Mouse (Mus musculus): ENCODE measurements at regions not wholly inside any gene's neighbourhood (a gene's known extent, or its start where the extent isn't known, plus 50 kb on each side); places are given as distances from the start of the nearest gene placed in this dataset.
"Not testable (repeated sequence)": the region's sequence is repeated elsewhere in the genome, so short reads cannot be mapped to it uniquely, and the experiment has no call there.

DNA sequence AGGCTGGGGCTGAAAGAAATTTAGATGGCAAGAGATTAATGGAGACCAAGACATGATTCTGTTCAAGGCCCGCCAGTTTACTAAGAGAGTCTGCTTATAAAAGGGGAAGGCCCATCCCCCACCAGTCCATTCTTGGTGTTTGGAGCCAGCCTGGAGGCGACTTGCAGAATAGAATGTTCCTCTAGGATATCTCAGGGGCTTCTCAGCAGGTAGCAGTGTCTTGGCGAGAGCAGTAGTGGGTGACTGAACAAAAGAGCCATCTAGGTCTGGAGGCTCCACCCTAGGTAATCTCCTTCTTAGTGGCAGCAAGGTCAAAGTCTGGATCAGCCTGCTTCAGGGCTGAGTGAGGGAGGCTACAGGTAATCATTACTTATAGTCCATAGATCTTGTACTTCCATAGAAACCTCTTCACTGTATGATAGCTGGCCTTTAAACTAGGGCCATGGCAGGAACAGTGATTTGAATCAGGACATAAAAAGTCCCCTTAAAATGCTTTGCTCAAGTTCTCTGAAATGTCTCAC, 166.0 kb upstream of the Gm5538 start:
- not testable (repeated sequence) for DNase-seq

DNA sequence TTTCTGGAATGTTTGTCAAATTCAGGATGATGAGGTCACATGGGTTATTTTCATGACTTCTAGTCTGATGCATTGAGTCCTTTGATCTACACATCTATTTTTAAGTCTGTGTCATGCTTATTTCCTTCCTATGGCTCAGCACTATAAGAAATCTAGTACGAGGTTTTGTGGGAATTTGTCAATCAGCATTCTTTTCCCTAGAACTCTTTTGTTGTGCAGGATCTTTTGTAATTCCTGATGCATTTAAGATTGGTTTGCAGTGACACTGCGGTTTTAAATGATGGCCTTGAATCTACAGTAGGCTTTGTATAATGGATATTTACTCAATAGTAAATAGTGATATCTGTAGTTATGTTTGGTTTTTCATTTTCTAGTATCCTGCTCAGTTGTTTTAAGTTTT, 187.0 kb upstream of the Gm5538 start:
- no peak for DNase-seq

DNA sequence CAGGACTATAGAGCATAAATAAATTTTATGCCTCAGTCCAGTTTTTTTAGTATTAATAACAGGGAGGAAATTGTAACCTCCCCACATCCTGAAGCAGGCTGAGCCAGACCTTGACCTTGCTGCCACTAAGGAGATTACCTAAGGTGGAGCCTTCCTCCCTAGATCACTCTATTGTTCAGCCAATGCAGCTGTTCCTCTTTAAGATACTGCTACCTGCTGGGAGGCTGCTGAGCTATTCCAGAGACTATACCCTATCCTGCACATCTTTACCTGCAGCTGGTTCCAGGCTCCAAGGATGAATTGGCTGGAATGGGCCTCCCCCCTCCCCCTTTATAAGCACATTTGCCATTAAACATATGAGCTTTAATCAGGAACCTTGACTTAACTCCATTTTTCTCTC, 189.0 kb upstream of the Gm5538 start:
- not testable (repeated sequence) for DNase-seq

- not testable (repeated sequence) for DNase-seq
Measured at GRCm38 (mm10) chr3:59539893-59540292, 189.7 kb upstream of the Gm5538 start.

- DNase-seq: no peak
Measured at GRCm38 (mm10) chr3:59531311-59531834, 187.2 kb upstream of the Igsf10 start.

GRCm38 (mm10) chr3:59530592-59531310, 186.6 kb upstream of the Igsf10 start:
- no peak for DNase-seq

DNA sequence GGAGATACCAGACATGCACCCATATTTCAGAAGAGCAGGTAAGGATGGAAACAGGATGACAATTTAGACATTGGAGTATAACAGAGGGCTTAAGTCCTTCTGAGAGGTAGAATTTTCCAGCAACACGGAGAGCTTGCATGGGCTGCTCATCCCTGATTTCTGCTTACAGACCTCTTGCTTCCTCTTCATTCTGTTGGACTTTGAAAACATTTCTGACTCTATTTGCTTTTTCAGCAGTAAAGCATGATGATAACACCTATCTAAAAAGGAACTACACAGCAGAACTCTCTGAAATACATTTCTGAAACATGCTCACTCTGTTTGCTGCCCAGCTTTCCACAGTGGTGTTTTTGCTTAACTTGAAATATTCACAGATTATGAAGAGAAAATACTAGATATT, 176.6 kb upstream of the Igsf10 start:
- no peak for DNase-seq

- DNase-seq: peak; percentile 23 to 35
Measured at GRCm38 (mm10) chr3:59478095-59478494, 133.9 kb upstream of the Igsf10 start.

GRCm38 (mm10) chr3:59477441-59478061, 133.4 kb upstream of the Igsf10 start:
- peak; percentile 12 for DNase-seq

DNA sequence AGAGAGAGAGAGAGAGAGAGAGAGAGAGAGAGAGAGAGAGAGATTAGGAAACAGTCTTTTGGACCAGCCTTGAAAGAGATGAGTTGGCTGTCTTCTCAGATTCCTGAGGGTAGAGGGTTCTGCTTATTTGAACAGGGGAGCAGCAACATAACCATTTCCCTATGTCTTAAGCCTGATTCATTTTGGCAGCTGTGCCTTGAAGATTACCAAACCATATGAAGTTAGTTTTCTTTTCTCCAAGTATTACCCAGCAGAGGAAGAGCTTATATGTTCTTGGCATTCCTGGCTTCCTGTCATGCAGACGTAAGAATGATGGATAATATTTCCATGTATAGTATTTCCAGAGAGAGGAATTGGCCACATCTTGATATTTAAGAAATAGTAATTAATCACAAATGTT, 124.8 kb upstream of the Igsf10 start:
- DNase-seq: no peak

GRCm38 (mm10) chr3:59462341-59463158, 118.4 kb upstream of the Igsf10 start:
- DNase-seq: no peak

GRCm38 (mm10) chr3:59456938-59457337, 112.7 kb upstream of the Igsf10 start:
- DNase-seq: no peak

GRCm38 (mm10) chr3:59451084-59451483, 106.9 kb upstream of the Igsf10 start:
- DNase-seq: no peak

DNA sequence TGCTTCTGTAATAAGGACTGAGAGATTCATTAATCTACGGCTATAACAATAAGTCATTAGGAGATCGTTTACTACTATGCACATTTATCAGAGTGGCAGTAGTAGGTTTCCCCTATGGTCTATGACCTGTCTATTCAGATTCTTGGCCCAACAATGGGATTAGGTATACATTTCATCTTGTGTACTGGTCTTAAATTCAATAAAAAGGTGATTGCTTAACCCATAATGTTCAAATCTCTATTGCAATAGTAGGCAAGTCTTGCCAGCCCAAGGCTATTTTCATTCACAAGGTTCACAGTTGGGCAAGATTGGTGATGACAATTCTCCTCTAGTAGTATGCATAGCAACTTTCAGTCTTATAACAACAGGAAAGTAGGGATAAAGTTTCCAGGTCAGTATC, 79.4 kb upstream of the Igsf10 start:
- DNase-seq: no peak

DNA sequence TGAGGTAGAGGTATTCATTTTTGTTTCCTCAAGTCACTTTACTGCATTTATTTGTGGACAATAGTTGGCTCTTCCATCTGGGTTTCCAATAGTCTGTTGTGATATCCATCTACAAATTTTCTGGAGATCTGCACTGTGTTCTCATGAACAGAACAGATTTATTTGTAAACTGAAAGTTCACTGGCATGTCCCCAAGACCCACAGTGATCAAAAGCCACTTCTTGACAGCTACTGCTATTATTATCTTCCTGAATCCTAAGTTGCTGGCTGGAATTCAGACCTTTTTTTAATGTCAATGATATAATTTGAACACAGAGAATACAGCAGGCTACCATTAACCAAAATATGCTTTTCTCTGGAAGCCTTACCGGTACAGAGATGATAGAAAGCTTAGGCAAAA, 64.9 kb upstream of the Igsf10 start:
- DNase-seq: no peak

DNA sequence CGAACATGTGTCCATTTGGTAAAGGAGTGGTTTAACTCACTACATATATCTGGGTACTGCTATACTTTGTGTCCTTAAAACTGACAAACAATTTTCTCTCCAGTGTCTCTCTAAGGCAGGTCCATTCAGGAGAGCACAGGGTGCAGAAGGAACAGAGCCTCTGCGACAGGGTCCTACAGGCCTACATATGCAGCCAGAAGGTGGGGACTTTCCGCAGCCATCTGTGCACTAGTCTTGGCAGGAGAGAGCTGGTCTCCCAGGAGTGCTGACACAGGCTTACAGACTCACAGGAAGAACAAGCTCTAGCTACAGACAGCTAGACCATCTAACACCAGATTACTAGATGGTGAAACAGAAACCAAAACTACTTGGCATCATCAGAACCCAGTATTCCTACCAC, 61.8 kb upstream of the Igsf10 start:
- peak; percentile 81 to 87 for DNase-seq

GRCm38 (mm10) chr3:59401856-59402255, 57.7 kb upstream of the Igsf10 start:
- peak; percentile 88 to 89 for DNase-seq

DNA sequence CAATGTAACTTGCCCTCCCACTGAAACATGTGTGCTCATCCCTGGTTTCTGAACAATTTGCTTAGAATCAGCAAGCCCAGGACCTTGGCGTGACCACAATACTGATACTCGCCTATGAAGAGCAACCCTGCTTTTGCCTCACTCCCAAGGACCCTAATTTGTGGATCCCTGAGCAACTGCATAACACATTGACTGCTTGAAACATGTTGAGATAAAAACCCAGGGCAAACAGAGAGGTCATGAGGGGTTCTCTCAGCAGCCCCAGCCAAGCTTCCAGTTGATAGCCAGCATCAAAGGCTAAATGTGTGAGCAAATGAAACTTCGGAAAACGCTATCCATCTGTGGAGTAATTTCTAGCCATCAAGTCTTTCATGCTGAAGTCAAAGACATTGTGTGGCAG, 57.2 kb upstream of the Igsf10 start:
- DNase-seq: peak in 1 of 2 experiments; percentile 51
